Mouse (Mus musculus) left cerebral cortex, postnatal 10 days (tissue): Measurements from ENCODE around the gene Gas7. TPM values are rescaled to one million over a fixed set of nuclear protein-coding genes. Genes with fewer than 3 reads are reported as not detected.
A peak's percentile ranks its signal among the peaks of the same experiment; 100 is the strongest.

Source experiments
- DNase-seq, 2 experiments: peaks; one replicate each; pipeline ENCODE4 v3.0.0; 2021 to 2022; ENCODE audit warnings: low spot score in 2 of 2, mixed read lengths in 1 of 2; ENCODE audit errors: extremely low spot score in 1 of 2
- intact Hi-C: fragments of 180-260 bp; cut with DNase I; formaldehyde crosslinking; loops from one replicate; pipeline ENCODE4 v1.15.1; 2025
- total RNA-seq, 2 experiments: library from RNA; stranded (reverse); gene quantifications; 2 replicates each; pipeline ENCODE4 v1.2.3; 2021

Gas7 gene
- 100 to 1,000 TPM; 480 to 508 TPM for total RNA-seq

- peak in 1 of 2 experiments; percentile 70 for DNase-seq
- intact Hi-C loops: loop anchor here (5.0 to 10.0 kb wide), 2 partner anchors 190 to 343 kb away; no protein-coding TSS in a partner anchor
Observed at GRCm38 (mm10) chr11:67454874-67455526, at the start of gene Gas7. TSS of gene Gas7 (plus strand) at chr11:67455437.

GRCm38 (mm10) chr11:67414346-67414940 lies 40.8 kb upstream of the Gas7 start:
- intact Hi-C loops: no loop called here
- DNase-seq: peak; percentile 23 to 31

DNA sequence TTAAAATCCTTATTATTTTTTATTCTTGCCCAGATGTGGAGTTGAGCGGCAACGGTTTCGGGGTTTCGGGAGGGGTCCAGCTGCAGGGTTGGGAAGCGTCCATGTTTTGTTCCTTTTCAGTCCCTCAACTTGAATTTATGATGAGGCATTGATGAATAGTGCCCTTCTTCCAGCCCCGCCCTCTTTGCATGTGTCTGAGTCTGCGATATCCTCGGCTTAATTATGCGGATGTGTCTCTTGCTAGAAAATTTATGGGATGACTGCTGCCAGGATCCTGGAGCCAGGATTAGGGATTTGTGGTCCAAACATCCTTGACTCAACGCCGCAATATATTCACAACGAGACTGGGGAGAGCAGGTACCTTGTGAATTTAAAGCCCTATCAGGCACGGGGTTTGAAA lies 31.7 kb upstream of the Gas7 start:
- intact Hi-C loops: no loop called here
- DNase-seq: no peak

DNA sequence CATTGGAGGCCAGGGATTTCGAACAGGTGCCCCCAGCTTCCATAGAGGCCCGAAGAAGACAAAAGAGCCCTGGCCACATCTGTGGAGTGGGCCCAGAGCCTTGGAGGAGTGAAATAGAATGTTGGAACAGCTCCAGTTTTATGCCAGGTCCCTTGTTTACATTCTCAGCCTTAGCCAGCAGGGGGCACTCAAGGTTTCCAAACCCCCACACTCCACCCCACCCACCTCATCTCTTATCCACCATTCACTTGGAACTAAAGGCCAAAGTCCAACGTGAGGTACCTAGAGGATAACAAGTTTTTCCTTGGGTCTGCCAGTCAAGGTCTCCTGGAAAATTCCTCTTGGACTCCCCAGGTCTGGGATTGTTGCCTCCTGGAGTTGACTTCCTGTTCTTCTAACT lies 27.0 kb upstream of the Gas7 start:
- DNase-seq: peak in 1 of 2 experiments; percentile 26
- intact Hi-C loops: no loop called here

- intact Hi-C loops: no loop called here
- no peak for DNase-seq
Observed at GRCm38 (mm10) chr11:67429836-67430235, 25.4 kb upstream of the Gas7 start.

GRCm38 (mm10) chr11:67431116-67431645 lies 24.1 kb upstream of the Gas7 start:
- intact Hi-C loops: no loop called here

GRCm38 (mm10) chr11:67431864-67432263 lies 23.4 kb upstream of the Gas7 start:
- no peak for DNase-seq
- intact Hi-C loops: no loop called here

More at GRCm38 (mm10) chr11:67431116-67431645, 24.1 kb upstream of the Gas7 start:
- no peak for DNase-seq

GRCm38 (mm10) chr11:67433763-67434162 lies 21.5 kb upstream of the Gas7 start:
- intact Hi-C loops: no loop called here
- DNase-seq: no peak

GRCm38 (mm10) chr11:67438746-67439145 lies 16.5 kb upstream of the Gas7 start:
- DNase-seq: no peak
- intact Hi-C loops: no loop called here

GRCm38 (mm10) chr11:67445058-67445825 lies 10.0 kb upstream of the Gas7 start:
- DNase-seq: no peak
- intact Hi-C loops: no loop called here

DNA sequence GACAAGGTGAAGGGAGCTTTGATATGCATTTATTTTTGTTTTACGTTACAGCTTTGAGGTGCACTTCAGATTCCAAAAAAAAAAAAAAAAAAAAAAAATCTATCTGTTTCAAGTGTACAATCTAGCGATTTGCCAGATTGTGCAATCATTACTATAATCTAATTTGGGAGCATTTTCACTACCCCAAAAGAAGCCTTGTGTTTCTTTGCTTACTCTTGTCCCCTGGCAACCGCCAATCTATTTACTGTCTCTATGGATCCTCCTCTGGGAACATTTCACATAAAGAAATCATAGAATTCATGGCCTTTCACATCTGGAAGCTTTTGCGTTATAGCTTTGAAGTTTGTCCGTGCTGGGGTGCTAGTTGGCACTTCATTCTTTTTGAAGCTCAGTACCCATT lies 3.7 kb upstream of the Gas7 start:
- DNase-seq: no peak
- intact Hi-C loops: loop anchor here (10.0 kb wide), 1 partner anchor 193 kb away; no protein-coding TSS in a partner anchor

- peak in 1 of 2 experiments; percentile 64 for DNase-seq
- intact Hi-C loops: loop anchor here (5.0 to 10.0 kb wide), 2 partner anchors 189 to 343 kb away; no protein-coding TSS in a partner anchor
Observed at GRCm38 (mm10) chr11:67455527-67455981, 317 bp downstream of the Gas7 start.

GRCm38 (mm10) chr11:67456029-67456428 lies 792 bp downstream of the Gas7 start:
- DNase-seq: no peak
- intact Hi-C loops: loop anchor here (5.0 to 10.0 kb wide), 2 partner anchors 189 to 344 kb away; no protein-coding TSS in a partner anchor

GRCm38 (mm10) chr11:67458171-67458570 lies 2.9 kb downstream of the Gas7 start:
- DNase-seq: peak in 1 of 2 experiments; percentile 53
- intact Hi-C loops: loop anchor here (5.0 to 10.0 kb wide), 2 partner anchors 187 to 346 kb away; no protein-coding TSS in a partner anchor

- intact Hi-C loops: no loop called here
- no peak for DNase-seq
Observed at GRCm38 (mm10) chr11:67467132-67467531, 11.9 kb downstream of the Gas7 start.

DNA sequence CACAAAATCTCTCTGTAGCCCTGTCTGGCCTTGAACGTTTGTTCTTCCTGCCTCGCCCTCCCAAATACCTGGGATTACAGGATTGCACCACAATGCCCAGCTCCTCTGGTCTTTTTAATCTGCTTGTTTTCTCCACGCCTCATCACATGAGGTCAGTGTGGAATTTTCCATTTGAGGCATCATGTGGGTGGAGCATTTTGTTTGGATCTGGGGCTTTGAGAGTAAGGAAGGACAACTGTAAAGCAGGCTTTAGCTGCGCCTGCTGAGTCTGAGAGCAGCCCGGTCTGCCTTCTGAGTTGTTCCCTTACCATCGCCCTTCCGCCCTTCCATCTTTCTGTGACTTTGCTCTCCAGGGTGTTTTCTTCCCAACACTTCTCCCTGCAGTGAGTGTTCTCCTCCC lies 13.6 kb downstream of the Gas7 start:
- no peak for DNase-seq
- intact Hi-C loops: no loop called here

DNA sequence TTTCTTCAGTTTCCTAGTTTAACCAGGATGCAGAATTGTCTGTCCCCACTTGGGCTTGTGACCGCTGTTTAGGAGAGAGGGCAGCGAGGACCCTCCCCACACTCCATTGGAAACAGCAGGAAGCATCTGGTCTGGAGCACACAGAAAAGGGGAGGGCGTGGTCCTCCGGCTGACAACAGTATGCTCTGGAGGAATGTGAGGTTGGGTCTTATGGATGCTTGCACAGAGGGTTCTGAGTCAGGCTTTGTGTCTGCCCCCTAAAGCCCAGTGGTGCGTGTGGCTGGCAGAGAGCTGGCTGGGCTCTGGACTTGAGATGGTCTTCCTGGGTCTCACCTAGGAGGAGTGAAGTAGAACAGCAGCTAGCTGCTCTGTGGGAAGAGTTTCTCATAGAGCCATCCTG lies 19.4 kb downstream of the Gas7 start:
- intact Hi-C loops: no loop called here
- no peak for DNase-seq

- intact Hi-C loops: no loop called here
- no peak for DNase-seq
Observed at GRCm38 (mm10) chr11:67479534-67479933, 24.3 kb downstream of the Gas7 start.
